Mouse (Mus musculus) liver (tissue): ENCODE data around the gene Ucn.

Experiments used
- DNase-seq: peaks from one replicate; pipeline ENCODE4 v3.0.0-alpha.2; 2020; ENCODE audit warnings: mixed read lengths

Gene Ucn

GRCm38 (mm10) chr5:31138241-31138967, at the start of gene Ucn:
TSS of gene Ucn (minus strand) at chr5:31138829.
- no peak for DNase-seq

GRCm38 (mm10) chr5:31183678-31184077, 45.0 kb upstream of the Ucn start:
- peak; percentile 64 for DNase-seq

DNA sequence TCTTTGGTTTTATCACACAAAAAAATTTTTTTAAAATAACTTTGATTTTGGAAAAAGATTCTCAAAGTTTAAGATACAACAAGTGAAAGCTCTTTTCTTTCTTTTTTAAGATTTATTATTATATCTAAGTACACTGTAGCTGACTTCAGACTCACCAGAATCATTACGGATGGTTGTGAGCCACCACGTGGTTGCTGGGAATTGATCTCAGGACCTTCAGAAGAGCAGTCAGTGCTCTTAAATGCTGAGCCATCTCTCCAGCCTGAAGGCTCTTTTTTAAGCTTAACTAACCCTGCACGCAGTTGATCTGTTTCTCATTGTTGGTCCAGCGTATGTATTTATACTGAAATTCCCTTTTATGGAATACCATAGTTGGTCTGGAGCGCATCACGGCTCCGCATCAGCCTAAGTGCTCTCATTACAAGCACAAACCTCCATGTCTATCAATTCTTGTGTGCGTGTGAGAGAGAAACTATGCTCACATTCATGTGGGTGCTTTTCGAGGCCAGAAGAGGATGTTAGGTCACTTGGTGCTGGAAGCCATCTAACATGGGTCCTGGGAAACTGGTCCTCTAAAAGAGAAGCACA, 42.6 kb upstream of the Ucn start:
- DNase-seq = no peak

- peak; percentile 92 for DNase-seq
Observed at GRCm38 (mm10) chr5:31179766-31180630, 41.4 kb upstream of the Ucn start, which contains the start of the genes Gm29609 and Gtf3c2. TSS of gene Gm29609 (minus strand) at chr5:31179911. TSS of gene Gtf3c2 (minus strand) at chr5:31180144.

DNA sequence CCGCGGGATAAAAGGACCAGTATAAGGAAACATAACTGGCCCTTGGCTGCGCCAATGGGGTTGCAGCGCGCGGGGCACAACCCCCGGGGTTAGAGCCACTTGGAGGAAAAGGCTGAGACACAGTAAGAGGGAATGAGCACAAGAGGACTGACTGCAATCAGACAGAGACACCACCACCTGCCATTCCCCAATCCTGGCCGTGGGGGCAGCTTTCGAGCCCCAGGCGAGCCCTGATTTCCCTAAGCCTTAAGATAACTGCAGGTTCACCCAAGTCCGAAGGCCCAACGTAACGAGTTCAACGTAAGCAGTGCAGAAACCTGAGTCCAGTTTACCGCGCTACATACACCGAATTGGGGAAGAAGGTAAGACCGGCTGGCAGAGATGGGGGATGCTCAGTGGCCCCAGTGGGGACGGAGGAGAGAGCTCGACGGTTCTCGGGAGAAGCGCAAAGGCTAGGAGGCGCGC, 40.7 kb upstream of the Ucn start:
- DNase-seq = peak; percentile 62

DNA sequence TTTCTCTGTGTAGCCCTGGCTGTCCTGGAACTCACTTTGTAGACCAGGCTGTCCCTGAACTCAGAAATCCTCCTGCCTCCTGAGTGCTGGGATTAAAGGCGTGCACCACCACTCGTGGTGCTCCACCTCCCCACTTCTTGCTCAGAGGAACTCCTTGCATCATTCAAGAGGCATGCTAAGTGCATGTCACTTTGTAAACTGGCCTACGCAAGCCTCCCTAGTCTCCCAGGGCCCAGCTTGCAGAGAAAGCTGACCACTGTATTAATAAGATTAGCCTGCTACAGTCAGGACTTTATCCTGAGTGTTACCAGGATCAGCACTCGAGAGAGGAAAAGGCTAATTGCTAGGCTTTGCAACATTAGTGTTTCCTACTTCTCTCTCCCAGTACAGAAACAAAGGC, 30.0 kb upstream of the Ucn start:
- DNase-seq = no peak

- no peak for DNase-seq
Observed at GRCm38 (mm10) chr5:31164878-31165277, 26.2 kb upstream of the Ucn start.

DNA sequence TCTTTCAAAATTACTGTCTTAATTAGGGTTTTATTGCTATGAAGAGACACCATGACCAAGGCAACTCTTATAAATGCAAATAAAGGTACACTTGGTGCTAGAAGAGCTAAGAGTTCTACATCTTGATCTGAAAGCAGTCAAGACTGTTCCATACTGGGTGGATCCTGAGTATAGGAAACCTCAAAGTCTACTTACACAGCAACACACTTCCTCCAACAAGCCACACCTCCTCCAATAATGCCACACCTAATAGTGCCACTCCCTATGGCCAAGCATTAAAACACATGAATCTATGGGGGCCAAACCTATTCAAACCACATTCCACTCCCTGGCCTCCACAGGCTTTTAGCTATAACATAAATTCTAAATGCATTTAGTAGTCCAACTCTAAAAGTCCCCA, 23.8 kb upstream of the Ucn start:
- no peak for DNase-seq

GRCm38 (mm10) chr5:31154152-31154553, 15.5 kb upstream of the Ucn start, which contains the start of gene Mpv17:
TSS of gene Mpv17 (minus strand) at chr5:31154251.
- peak; percentile 85 for DNase-seq

- no peak for DNase-seq
Observed at GRCm38 (mm10) chr5:31153516-31154151, 15.0 kb upstream of the Ucn start.

GRCm38 (mm10) chr5:31151746-31152145, 13.1 kb upstream of the Ucn start:
- DNase-seq = no peak

DNA sequence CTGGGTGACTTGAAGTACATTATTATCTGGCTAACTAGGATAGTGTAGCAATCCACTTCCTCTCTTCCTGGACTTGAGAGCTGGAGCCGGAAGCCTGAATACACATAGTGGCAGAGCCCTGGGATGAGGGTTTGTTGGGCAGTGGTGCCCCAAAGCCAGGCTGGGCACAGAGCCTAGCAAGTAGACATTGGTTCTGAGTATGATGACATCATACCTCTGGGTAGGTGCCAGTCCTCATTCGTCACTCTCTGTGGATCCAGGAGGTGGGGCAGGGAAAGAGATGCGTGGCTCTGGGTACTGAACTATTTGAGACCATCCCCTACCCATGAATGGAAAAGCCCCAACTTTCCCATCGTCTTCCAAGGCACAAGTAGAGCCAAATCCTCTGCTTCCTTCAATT, 11.2 kb upstream of the Ucn start:
- no peak for DNase-seq

DNA sequence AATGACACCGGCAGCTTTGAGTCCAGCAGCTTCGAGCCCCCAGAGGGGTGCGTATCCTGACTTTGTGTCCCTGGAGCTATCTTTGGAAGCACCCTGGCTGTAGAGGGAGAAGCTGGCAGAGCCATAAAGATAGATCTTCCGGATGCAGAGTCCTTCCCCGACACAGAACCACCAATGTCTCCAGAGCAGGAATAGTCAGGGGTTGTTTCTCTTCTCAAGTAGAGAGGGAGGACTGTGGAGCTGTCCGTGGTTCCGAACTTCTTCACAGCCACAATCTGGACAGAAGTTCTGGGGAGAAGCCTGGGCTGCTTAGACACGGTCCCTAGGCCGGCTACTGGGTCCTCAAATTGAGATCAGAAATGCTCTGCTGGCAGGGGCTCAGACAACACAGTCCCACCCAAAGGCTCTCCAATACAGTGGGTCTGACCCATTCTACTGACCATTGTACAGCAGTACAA, 368 bp upstream of the Ucn start:
- no peak for DNase-seq

- no peak for DNase-seq
Observed at GRCm38 (mm10) chr5:31137658-31138057, 971 bp downstream of the Ucn start.

DNA sequence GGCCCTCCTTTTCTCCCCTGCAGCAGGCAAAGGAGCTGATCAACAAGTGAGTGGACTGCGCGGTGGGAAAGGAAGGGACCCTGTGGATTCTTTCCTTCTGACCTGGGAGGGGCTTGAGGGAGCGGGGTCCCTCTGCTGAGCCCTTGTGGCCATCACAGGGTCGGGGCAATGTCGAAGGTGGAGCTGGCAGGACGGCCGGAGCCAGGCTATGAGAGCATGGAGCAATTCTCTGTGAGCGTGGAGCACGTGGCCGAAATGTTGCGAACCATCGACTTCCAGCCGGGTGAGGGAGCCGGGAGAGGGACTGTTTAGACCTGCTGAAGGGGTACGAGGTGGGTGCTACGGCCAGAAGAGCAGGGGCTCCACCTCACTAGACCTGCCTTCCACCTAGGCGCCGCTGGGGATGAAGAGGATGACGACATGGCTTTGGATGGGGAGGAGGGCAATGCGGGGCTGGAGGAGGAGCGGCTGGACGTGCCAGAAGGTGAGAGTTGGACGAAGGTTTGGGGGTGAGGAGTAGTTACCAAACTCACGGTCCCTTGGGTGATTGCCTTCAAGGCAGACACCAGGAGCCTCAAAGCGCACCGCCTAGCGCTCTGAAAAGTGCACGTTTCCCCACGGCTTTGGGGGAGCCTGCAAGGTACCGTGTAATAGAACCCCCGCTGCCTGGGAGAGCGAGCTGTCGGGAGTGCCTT, 1.8 kb downstream of the Ucn start:
- no peak for DNase-seq

- no peak for DNase-seq
Observed at GRCm38 (mm10) chr5:31126050-31126449, 12.6 kb downstream of the Ucn start.

DNA sequence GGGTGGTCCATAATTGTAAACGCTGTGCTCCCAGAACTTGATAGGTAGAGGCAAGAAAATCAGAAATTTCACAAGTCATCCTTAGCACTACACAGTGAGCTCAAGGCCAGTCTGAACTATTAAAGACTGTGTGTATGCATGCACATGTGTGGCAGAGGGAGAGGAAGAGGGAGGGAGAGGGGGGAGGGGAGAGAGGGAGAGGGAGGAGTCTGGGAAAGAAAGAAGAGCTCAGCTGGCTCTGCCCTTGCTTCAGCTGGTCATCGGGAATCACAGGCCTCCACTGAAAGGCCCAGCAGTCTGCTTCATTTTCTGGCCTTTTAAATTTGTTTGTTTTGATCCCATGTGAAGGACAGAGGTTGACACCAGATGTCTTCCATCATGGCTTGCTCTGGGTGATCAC, 15.1 kb downstream of the Ucn start:
- no peak for DNase-seq

DNA sequence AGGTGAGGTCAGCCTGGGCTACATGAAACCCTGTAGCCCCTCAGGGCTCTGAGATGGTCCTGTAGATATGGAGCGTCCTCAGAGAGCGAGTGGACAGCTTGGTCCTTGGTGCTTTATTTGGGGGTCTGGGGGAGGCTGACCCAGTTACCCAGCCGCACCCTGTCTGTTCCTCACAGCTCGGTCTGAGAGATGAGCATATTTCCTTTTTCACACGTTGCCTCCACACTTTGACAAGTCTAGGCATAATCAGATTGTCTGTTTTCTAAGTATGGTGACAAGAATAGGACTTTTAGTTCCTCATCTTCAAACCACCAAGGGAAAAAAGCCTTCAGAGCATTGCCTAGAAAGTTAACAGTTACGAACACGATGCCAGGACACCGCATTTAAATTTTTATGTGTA, 17.5 kb downstream of the Ucn start:
- no peak for DNase-seq

DNA sequence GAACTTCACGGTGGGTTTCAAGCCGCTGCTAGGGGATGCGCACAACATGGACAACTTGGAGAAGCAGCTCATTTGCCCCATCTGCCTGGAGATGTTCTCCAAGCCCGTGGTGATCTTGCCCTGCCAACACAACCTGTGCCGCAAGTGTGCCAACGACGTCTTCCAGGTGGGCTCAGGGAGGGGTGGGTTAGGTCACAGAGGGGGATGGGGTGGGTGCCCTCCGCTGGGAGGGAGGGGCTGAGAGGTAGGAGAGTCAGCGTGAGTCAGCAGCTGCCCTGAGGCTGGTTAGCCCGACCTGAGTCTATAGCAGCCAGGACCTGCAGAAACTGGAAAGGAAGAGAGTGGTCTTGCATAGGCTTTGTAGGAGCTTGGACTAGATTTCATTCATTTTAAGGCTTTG, 21.7 kb downstream of the Ucn start:
- no peak for DNase-seq

GRCm38 (mm10) chr5:31116354-31116753, 22.3 kb downstream of the Ucn start, which contains the start of gene Trim54:
TSS of gene Trim54 (plus strand) at chr5:31116712.
- no peak for DNase-seq

DNA sequence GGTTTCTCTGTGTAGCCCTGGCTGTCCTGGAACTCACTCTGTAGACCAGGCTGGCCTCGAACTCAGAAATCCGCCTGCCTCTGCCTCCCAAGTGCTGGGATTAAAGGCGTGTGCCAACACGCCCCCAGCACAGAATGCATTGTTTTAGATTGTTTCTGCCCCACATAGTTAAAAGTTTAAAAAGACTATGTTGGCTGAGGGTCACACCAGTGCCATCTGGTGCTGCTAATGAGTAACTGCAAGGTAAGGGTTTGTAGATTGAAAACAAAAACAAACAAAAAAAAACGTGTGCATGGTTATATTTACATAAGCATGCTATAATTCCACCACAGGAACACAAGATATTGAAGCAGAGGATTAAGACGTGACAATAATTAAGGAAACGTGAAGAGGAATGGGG, 27.8 kb downstream of the Ucn start:
- DNase-seq = no peak

DNA sequence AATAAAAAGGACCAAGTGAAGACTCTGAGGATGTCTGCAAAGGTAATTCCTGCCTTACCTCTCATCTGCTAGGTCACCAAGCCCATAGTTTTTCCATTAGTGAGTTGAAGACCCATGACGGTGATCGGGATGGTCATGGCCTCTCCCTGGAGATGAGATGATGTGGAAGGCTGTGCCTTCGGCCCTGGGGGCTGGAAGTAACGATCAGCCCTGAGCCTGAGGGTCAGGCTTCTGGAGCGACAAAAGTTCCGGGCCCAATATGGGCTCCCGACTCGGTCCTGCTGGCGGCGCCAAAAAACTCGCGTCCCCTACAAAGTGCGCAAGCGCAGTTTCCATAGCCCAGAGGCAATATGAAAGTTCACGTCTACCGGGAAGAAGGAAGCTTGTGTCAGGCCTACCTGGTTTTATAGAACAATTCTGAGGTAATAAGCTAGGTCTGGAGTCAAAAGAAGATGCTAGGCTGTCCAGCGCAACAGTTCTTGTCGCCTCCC, 30.6 kb downstream of the Ucn start, which contains the start of gene Slc30a3:
Gene Slc30a3 (minus strand): TSS at position 238 of the 491 bp plus-strand sequence.
- DNase-seq = no peak
